Mouse (Mus musculus): ENCODE measurements around the gene Arap1. TPM values are rescaled to one million over a fixed set of nuclear protein-coding genes. Genes with fewer than 3 reads are reported as not detected.
A peak's percentile ranks its signal among the peaks of the same experiment; 100 is the strongest.

Gene Arap1
- polyA plus RNA-seq, 1 experiment from 2014 or later: 13.1 TPM

DNA sequence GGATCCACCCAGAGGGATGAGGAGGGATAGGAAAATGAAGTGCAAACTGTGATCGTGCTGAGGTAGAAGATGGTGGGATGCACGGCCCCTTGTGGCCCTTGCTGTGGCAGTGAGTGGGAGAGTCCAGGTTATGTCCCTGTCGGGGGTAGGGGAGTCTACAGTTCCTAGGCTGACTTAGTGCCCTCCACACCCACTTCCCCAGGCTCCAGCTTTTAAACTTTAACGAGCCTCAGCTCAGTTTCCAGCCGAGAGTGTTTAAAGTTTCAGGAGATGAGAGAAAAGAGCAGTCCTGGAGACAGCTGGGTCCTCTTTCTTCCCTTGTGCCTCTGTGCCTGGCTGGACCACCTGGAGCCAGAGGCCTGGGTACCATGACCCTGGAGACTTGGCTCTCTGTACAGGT is 20.6 kb upstream of the Arap1 start:
- Histone ChIP-seq H3K9ac (no peak overlapping the region), H3K4me3 (replicated peaks) (no peak overlapping the region), H3K27me3 (no peaks in the 10 kb centered on the region), H3K9me3 (replicated peaks) (no peaks in the 10 kb centered on the region), H3K4me2 (peak overlapping the region; percentile 15), H3K27ac (no peak overlapping the region), H3K36me3 (peaks cover 44% of the 10 kb centered on the region), H3K4me1 (replicated peaks) (peaks cover 85% of the 10 kb centered on the region)
- DNase-seq (no peak), ATAC-seq (ENCODE audit: low read depth) (no peak)
- 61% methylated on average over 5 of the region's 5 CpGs for WGBS (ENCODE audit: insufficient replicate concordance)

DNA sequence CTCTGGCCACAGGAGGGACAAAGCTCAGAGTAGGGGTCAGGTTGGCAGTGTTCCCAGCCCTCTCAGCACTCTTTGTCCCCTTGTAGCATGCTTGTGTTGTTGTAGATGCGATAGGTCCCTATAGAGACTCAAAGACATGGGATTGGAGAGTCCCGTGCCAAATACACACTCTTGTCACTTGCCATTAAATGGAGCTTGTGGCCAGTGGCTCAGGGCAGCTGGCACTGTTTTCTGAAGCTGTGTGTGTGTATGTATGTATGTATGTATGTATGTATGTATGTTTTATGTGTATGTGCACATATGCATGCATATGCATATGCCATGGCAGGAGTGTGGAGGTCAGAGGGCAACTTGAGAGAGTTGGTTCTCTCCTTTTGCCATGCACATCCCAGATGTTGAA is 20.1 kb upstream of the Arap1 start:
- no peaks in the 10 kb centered on the region for H3K9me3 ChIP-seq (replicated peaks)
- peaks cover 44% of the 10 kb centered on the region for H3K36me3 ChIP-seq
- H3K27ac ChIP-seq: no peak overlapping the region
- H3K9ac ChIP-seq: no peak overlapping the region
- H3K4me1 ChIP-seq (replicated peaks): peaks cover 83% of the 10 kb centered on the region
- DNase-seq (no peak), ATAC-seq (ENCODE audit: low read depth) (no peak)
- no peak overlapping the region for H3K4me3 ChIP-seq (replicated peaks)
- 73% methylated on average over 2 of the region's 2 CpGs for WGBS (ENCODE audit: insufficient replicate concordance)
- peak overlapping the region; percentile 15 for H3K4me2 ChIP-seq
- no peaks in the 10 kb centered on the region for H3K27me3 ChIP-seq

DNA sequence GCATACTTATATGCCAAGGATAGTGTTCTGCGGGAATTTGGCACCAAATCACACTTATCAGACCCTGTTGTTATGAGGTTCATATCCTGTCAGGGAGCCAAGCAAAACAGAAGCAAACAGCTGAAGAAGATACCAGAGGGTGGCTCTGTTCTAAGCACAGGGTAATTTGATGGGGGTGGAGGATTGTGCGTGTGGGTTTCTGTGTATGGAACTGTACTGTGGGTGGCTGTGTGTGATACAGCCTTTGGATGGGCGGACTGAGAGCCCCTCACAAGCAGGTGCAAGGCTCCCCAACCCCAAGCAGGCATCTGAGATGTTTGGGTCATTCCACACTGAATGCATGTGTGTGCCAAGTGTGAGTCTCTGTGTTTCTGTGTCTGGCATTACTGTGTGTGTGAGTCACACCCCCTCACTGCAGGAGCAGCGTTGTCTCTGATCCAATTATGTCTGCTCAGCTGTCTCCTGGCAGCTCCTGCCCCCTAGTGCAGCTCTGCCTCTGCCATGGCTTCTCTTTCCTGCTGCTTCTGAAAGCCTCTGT is 19.2 kb upstream of the Arap1 start:
- Histone ChIP-seq H3K27me3 (no peaks in the 10 kb centered on the region), H3K36me3 (peaks cover 47% of the 10 kb centered on the region), H3K9me3 (replicated peaks) (no peaks in the 10 kb centered on the region), H3K4me3 (replicated peaks) (no peak overlapping the region), H3K9ac (no peak overlapping the region), H3K27ac (no peak overlapping the region), H3K4me1 (replicated peaks) (peaks cover 74% of the 10 kb centered on the region), H3K4me2 (no peak overlapping the region)
- ATAC-seq (ENCODE audit: low read depth) (no peak), DNase-seq (no peak)
- 73% methylated on average over 4 of the region's 4 CpGs for WGBS (ENCODE audit: insufficient replicate concordance)

DNA sequence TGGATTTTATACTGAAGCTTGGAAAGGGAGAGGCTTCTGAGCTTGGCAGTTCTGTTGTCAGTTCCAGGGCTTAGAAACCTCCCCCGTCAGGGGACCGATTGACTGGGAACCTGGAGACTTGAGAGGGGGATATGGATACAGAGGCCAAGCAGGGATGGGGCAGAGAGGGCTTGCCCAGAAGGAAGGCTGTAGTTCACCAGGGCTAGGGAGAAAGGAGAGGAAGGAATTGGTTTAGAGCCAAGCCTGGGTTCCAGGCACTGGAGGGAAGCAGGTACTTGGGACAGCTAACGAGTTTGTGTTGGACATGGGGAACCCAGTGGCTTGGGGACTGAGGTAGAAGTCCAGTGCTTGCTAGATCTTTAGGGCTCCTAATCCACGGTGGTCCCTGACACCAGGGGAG is 18.3 kb upstream of the Arap1 start:
- WGBS (ENCODE audit: insufficient replicate concordance): 77% methylated on average over 4 of the region's 4 CpGs
- Histone ChIP-seq H3K4me2 (no peak overlapping the region), H3K27me3 (no peaks in the 10 kb centered on the region), H3K4me1 (replicated peaks) (peaks cover 65% of the 10 kb centered on the region), H3K36me3 (peaks cover 50% of the 10 kb centered on the region), H3K9ac (no peak overlapping the region), H3K27ac (no peak overlapping the region), H3K4me3 (replicated peaks) (no peak overlapping the region), H3K9me3 (replicated peaks) (no peaks in the 10 kb centered on the region)
- ATAC-seq (ENCODE audit: low read depth) (no peak), DNase-seq (no peak)

DNA sequence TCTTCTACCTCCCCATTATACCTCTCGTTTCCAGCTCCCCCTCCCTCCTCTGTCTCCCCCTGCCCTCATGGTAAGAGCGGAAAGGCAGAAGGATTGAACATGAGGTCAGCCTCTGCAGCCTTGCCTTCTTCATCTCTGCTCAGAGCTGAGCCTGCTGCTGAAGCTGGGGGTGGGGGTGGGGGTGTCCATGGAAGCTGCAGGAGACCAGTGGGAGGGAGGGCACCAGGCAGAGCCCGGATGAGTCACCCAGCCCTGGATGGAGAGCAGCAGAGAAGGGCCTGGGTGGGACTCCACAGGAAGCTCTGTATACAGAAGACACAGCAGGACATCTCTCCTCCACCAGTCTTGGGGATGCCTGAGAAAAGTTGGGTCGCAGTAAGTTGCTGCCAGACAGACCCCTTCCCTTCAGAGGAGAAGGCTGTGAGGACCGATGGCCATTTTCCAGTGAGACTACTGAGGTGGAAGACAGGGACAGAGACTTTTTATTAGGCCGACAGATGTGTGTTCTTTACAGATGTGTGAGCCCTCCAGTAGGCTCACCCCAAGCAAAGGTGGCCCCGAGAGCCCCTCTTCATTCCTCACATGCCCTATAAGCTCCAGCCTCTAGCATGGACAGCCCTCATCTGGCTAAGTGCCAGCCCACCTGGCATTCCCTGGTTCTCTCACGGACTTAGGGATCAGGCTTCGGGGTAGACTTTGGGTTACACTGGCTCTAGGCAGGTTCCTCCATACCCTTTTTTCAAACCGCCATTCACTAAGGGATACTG is 17.6 kb upstream of the Arap1 start:
- no peaks in the 10 kb centered on the region for H3K9me3 ChIP-seq (replicated peaks)
- peaks cover 51% of the 10 kb centered on the region for H3K36me3 ChIP-seq
- no peak overlapping the region for H3K4me2 ChIP-seq
- ATAC-seq (ENCODE audit: low read depth) (no peak), DNase-seq (no peak)
- H3K27me3 ChIP-seq: no peaks in the 10 kb centered on the region
- H3K9ac ChIP-seq: no peak overlapping the region
- H3K4me1 ChIP-seq (replicated peaks): peaks cover 65% of the 10 kb centered on the region
- H3K4me3 ChIP-seq (replicated peaks): no peak overlapping the region
- no peak overlapping the region for H3K27ac ChIP-seq
- WGBS (ENCODE audit: insufficient replicate concordance): 70% methylated on average over 10 of the region's 10 CpGs

DNA sequence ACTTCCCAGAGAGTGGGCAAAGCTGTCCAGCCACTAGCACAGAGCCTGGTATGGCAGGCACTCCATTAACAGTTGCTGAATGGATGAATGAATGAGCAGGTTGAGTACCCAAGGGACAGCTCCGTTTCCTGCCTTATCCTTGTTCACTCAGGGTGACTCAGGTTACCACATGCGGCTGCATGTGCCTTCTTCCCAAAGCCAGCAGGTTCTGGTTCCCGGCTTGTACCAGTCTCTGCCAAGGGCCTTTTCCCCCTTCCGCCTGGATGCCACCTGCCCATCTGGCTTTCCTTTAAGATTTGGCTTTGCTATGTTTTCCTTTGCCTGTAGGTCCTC is 17.1 kb upstream of the Arap1 start:
- Histone ChIP-seq H3K9me3 (replicated peaks) (no peaks in the 10 kb centered on the region), H3K27ac (no peak overlapping the region), H3K27me3 (no peaks in the 10 kb centered on the region), H3K9ac (no peak overlapping the region), H3K36me3 (peaks cover 46% of the 10 kb centered on the region), H3K4me3 (replicated peaks) (no peak overlapping the region), H3K4me2 (no peak overlapping the region), H3K4me1 (replicated peaks) (peaks cover 65% of the 10 kb centered on the region)
- 80% methylated on average over 4 of the region's 4 CpGs for WGBS (ENCODE audit: insufficient replicate concordance)
- no peak for ATAC-seq (ENCODE audit: low read depth)
- DNase-seq: no peak

DNA sequence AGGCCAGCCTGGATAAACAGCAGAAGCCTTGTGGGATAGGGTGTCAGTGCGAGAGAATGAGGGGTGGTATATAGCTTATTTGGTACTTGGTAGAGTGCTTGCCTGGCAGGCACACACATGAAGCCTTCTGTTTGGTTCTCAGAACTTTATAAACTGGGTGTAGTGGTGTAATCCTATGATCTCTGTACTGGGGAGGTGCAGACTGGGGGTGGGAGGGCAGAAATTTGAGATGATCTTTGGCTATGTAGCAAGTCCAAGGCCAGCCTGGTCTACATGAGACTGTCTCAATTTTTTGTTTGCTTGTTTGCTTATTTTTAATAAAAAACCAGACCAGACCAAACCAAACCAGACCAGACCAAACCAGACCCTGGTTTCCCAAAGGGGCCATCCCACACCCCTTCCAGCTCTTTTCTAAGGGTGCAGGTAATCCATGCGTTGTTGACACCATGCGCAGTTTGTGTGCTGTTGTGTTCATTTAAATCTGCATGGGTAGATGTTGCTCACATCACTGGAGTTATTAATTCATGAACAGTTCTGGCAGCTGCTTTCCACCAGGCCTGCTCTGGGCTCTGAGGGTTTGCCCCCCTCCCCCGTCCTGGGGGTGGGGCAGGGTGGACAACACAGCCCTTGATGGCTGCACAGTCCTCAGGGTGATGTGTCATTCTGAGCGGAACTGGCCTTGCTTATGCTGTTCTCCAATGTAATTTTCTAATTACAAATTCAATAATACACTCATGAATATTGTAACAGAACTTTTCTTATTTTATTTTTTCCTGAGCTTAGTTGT is 15.6 kb upstream of the Arap1 start:
- DNase-seq: no peak
- peaks cover 61% of the 10 kb centered on the region for H3K4me1 ChIP-seq (replicated peaks)
- WGBS (ENCODE audit: insufficient replicate concordance): 74% methylated on average over 5 of the region's 5 CpGs

DNA sequence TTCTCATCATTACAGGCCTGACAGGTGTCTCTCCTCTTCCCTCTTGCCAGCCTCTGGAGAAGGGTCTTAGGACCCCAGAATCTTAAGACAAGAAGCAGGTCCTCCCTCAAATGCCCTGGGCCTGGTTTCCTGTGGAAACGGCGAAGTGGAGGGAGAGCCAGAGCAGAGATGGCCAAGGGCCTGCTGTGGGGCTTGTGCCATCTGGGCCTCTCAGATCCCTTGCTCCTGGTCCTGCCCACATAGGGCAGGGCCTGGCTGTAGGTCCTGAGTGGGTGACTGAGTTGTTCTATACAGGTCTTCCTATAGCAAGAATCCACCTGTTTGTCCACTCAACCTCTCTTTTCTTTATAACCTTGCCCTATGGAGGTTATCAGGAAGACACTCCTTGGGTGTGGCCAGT is 12.6 kb upstream of the Arap1 start:
- WGBS (ENCODE audit: insufficient replicate concordance): 75% methylated on average over 2 of the region's 2 CpGs
- no peak overlapping the region for H3K9ac ChIP-seq
- ATAC-seq (ENCODE audit: low read depth) (0 out of 2 replicates have a peak, but pooled peaks have one; percentile 19), DNase-seq (no peak)
- peaks cover 48% of the 10 kb centered on the region for H3K4me1 ChIP-seq (replicated peaks)
- no peaks in the 10 kb centered on the region for H3K9me3 ChIP-seq (replicated peaks)
- no peak overlapping the region for H3K27ac ChIP-seq
- H3K4me2 ChIP-seq: no peak overlapping the region
- H3K36me3 ChIP-seq: peaks cover 31% of the 10 kb centered on the region
- no peaks in the 10 kb centered on the region for H3K27me3 ChIP-seq
- no peak overlapping the region for H3K4me3 ChIP-seq (replicated peaks)

More for the DNA sequence above, 15.6 kb upstream of the Arap1 start:
- no peaks in the 10 kb centered on the region for H3K27me3 ChIP-seq
- H3K9ac ChIP-seq: no peak overlapping the region
- H3K9me3 ChIP-seq (replicated peaks): no peaks in the 10 kb centered on the region
- ATAC-seq (ENCODE audit: low read depth): peak; percentile 37; the same call in 1 of the 2 replicates
- H3K4me2 ChIP-seq: no peak overlapping the region
- H3K36me3 ChIP-seq: peaks cover 44% of the 10 kb centered on the region
- H3K27ac ChIP-seq: no peak overlapping the region
- H3K4me3 ChIP-seq (replicated peaks): no peak overlapping the region

DNA sequence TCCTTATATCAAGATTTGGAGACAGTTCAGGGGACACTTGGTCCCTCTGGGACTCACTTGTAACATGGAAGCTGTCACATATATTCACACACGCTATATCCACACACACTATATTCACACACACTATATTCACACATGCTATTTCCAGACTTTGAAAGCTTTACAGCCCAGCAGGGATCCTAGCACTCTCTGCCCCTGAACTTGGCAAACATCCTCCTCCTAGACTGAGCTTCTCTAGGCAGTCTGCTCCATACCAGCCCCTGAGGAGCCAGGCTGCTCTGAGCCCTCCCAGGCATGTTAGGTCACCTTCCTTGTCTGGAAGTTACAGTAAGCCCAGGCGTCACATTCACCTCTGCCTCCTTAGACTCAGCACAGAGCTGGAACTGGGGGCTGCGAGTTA is 11.2 kb upstream of the Arap1 start:
- peaks cover 22% of the 10 kb centered on the region for H3K36me3 ChIP-seq
- no peaks in the 10 kb centered on the region for H3K27me3 ChIP-seq
- no peak overlapping the region for H3K27ac ChIP-seq
- no peak overlapping the region for H3K4me2 ChIP-seq
- H3K4me1 ChIP-seq (replicated peaks): peaks cover 51% of the 10 kb centered on the region
- ATAC-seq (ENCODE audit: low read depth) (no peak), DNase-seq (no peak)
- H3K9ac ChIP-seq: no peak overlapping the region
- no peak overlapping the region for H3K4me3 ChIP-seq (replicated peaks)
- WGBS (ENCODE audit: insufficient replicate concordance): 71% methylated on average over 3 of the region's 3 CpGs
- H3K9me3 ChIP-seq (replicated peaks): no peaks in the 10 kb centered on the region

DNA sequence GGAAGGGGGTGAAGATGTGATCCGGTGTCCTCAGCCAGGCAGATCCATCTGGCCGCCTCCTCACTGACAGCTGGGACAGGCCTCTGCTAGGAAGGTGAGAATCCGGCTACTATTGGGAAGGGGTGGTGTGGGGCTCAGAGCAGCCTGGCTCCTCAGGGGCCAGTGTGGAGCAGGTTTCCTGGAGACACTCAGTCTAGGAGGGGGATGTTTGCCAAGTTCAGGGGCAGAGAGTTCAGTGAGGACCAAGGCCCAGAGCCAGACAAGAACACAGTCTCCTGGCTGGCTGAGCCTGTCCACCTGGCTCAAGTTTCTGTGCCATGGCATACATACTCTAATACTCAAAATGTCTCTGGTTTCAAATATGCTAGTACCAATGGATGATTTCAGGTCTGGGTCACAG is 10.5 kb upstream of the Arap1 start:
- Histone ChIP-seq H3K36me3 (peaks cover 22% of the 10 kb centered on the region), H3K27ac (no peak overlapping the region), H3K4me1 (replicated peaks) (peaks cover 50% of the 10 kb centered on the region), H3K4me3 (replicated peaks) (no peak overlapping the region), H3K9ac (no peak overlapping the region), H3K27me3 (no peaks in the 10 kb centered on the region), H3K9me3 (replicated peaks) (no peaks in the 10 kb centered on the region), H3K4me2 (no peak overlapping the region)
- 80% methylated on average over 3 of the region's 3 CpGs for WGBS (ENCODE audit: insufficient replicate concordance)
- DNase-seq (no peak), ATAC-seq (ENCODE audit: low read depth) (no peak)

DNA sequence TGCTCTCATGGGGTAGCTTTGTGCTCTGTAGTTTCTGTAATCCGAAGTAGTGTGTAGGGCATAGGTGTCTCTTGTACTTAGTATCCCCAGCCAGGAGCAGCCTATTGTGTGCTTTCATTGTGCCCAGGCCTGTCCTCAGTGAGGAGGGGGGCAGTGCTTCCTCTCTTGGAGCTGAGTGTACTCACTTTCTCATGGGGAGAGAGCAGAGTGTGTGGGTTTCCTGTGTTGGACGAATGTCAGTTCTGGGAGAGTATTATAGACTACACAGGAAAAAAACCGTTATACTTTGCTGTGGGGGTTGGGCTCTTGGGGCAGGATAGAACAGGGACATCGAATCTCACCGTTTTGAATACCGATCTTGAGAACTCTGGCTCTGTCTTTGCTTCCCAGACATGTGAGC is 6.5 kb upstream of the Arap1 start:
- Histone ChIP-seq H3K27me3 (no peaks in the 10 kb centered on the region), H3K27ac (peak overlapping the region; percentile 63), H3K4me3 (replicated peaks) (no peak overlapping the region), H3K4me2 (no peak overlapping the region), H3K9me3 (replicated peaks) (no peaks in the 10 kb centered on the region), H3K9ac (peak overlapping the region; percentile 23; the same call in 1 of the 2 replicates), H3K36me3 (peaks cover 48% of the 10 kb centered on the region), H3K4me1 (replicated peaks) (peaks cover 68% of the 10 kb centered on the region)
- ATAC-seq (ENCODE audit: low read depth): 0 out of 2 replicates have a peak, but pooled peaks have one; percentile 7
- DNase-seq: no peak
- WGBS (ENCODE audit: insufficient replicate concordance): 14% methylated on average over 6 of the region's 6 CpGs

All from liver, embryonic 13.5 days (tissue).